Mouse (Mus musculus) brain, embryonic 18.5 days (tissue): Measurements from ENCODE around the gene Gm5294.

ENCODE experiments used
- DNase-seq: peaks from one replicate; pipeline ENCODE4 v3.0.0-alpha.2; 2012; ENCODE audit warnings: low read depth, low spot score

The Gm5294 gene

GRCm38 (mm10) chr5:138819780-138820179 lies at the start of gene Gm5294:
Gene Gm5294, plus strand, starts transcription at chr5:138820080.
- DNase-seq = no peak

- no peak for DNase-seq
Measured at GRCm38 (mm10) chr5:138775096-138775495, 44.8 kb upstream of the Gm5294 start.

- no peak for DNase-seq
Measured at GRCm38 (mm10) chr5:138776346-138776745, 43.5 kb upstream of the Gm5294 start.

GRCm38 (mm10) chr5:138778731-138779463 lies 41.0 kb upstream of the Gm5294 start:
- no peak for DNase-seq

- no peak for DNase-seq
Measured at GRCm38 (mm10) chr5:138779655-138780054, 40.2 kb upstream of the Gm5294 start.

- DNase-seq = no peak
Measured at GRCm38 (mm10) chr5:138782697-138783096, 37.2 kb upstream of the Gm5294 start.

GRCm38 (mm10) chr5:138783181-138783580 lies 36.7 kb upstream of the Gm5294 start:
- DNase-seq = no peak

GRCm38 (mm10) chr5:138785986-138786515 lies 33.8 kb upstream of the Gm5294 start:
- no peak for DNase-seq

GRCm38 (mm10) chr5:138787648-138788047 lies 32.2 kb upstream of the Gm5294 start:
- DNase-seq = no peak

- DNase-seq = no peak
Measured at GRCm38 (mm10) chr5:138788481-138789211, 31.2 kb upstream of the Gm5294 start.

- no peak for DNase-seq
Measured at GRCm38 (mm10) chr5:138790954-138791480, 28.9 kb upstream of the Gm5294 start.

- no peak for DNase-seq
Measured at GRCm38 (mm10) chr5:138801588-138802116, 18.2 kb upstream of the Gm5294 start.

GRCm38 (mm10) chr5:138804286-138804685 lies 15.6 kb upstream of the Gm5294 start:
- DNase-seq = peak; percentile 12

GRCm38 (mm10) chr5:138809767-138810166 lies 10.1 kb upstream of the Gm5294 start:
- no peak for DNase-seq

- no peak for DNase-seq
Measured at GRCm38 (mm10) chr5:138820717-138821332, 945 bp downstream of the Gm5294 start.

- DNase-seq = no peak
Measured at GRCm38 (mm10) chr5:138825090-138825489, 5.2 kb downstream of the Gm5294 start.

- no peak for DNase-seq
Measured at GRCm38 (mm10) chr5:138833406-138833805, 13.5 kb downstream of the Gm5294 start.

GRCm38 (mm10) chr5:138834910-138835309 lies 15.0 kb downstream of the Gm5294 start:
- no peak for DNase-seq

- no peak for DNase-seq
Measured at GRCm38 (mm10) chr5:138840981-138841380, 21.1 kb downstream of the Gm5294 start.

- DNase-seq = no peak
Measured at GRCm38 (mm10) chr5:138843168-138843824, 23.4 kb downstream of the Gm5294 start.

GRCm38 (mm10) chr5:138846506-138846905 lies 26.6 kb downstream of the Gm5294 start:
- no peak for DNase-seq
